Mouse (Mus musculus): ENCODE results near the gene Wnt2.

Gene Wnt2

GRCm38 (mm10) chr6:17947130-17947831 lies 83.1 kb downstream of the Wnt2 start:
- no peak for TF ChIP-seq GATA4 (IDR thresholded peaks at IDR 0.05; ENCODE audit: insufficient replicate concordance, low read length)

DNA sequence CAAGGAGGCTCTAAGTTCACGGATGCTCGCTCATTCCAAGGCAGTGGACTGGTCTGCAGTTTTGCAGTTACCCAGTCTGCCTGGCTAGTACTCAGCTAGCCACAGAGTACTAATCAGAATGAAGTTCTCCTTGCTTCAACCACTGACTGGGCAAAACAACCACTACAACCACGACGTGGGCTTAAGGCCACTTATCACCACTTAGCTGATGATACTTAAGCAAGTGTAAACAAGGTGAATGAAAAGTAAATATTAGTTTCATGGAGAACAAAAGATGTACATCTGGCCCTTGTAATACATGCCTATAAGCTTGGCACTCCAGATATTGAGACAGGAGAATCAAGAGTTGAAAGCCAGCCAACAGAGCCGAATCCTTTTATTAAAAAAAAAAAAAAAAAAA lies 83.9 kb downstream of the Wnt2 start:
- TF ChIP-seq GATA4 (IDR thresholded peaks at IDR 0.05; ENCODE audit: insufficient replicate concordance, low read length): no peak

DNA sequence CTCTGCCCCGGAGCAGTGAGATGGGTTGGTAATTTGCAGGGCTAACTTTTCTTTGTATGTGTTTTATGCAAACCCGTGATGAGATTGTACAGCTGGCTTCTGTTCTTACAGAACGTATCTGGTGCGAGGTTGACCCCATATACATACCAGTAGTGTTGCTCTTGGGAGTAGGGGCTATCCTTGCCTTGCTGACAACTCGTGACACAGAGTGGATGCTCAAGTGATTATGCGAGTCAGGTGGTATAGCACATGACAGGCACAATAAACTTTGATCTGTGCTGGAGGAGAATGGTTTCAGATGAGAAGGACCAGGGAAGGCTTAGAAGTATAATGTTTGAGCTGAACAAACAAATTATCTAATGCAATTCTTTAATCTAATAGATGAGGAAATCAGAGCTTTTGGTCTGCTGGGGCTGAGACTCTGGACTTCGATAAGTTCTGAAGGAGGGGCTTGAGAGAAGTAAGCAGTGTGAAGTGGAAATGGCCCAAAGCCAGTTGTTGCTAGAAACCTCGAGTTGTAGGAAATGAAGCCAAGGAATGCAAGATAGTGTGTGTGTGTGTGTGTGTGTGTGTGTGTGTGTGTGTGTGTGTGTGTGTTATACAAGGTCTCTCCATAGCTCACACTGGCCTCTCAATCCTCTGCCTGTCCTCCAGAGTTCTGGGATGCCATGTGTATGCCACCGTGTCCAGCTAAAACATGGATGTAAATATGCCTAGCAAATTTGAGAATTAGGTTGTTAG lies 86.3 kb downstream of the Wnt2 start:
- peak; percentile 88 for TF ChIP-seq GATA4 (IDR thresholded peaks at IDR 0.05; ENCODE audit: insufficient replicate concordance, low read length)

DNA sequence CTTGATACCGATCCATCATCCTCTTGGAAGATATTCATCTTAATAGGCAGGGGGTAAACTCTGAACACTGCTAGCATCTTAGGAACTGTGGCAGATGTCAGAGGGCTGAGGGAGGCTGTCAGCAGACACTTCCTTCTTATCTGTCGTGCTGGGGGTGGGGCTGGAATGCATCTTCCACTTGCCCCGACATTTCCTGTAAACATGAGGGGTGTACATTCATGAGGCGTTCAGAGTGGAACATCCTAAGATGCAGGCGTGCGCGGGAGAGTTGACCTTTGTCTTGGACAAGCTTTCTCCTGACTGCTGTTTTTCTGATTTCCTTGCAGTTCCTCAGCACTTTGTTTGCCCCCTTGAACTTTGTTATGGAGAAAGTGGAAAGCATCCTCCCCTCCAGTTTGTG lies 88.0 kb downstream of the Wnt2 start:
- TF ChIP-seq GATA4 (IDR thresholded peaks at IDR 0.05; ENCODE audit: insufficient replicate concordance, low read length): peak; percentile 97

- TF ChIP-seq GATA4 (IDR thresholded peaks at IDR 0.05; ENCODE audit: insufficient replicate concordance, low read length): no peak
Measured at GRCm38 (mm10) chr6:17941916-17942315, 88.5 kb downstream of the Wnt2 start.

All from liver, adult (tissue).